Mouse (Mus musculus): ENCODE measurements at regions not wholly inside any gene's neighbourhood (a gene's known extent, or its start where the extent isn't known, plus 50 kb on each side); places are given as distances from the start of the nearest gene placed in this dataset.

DNA sequence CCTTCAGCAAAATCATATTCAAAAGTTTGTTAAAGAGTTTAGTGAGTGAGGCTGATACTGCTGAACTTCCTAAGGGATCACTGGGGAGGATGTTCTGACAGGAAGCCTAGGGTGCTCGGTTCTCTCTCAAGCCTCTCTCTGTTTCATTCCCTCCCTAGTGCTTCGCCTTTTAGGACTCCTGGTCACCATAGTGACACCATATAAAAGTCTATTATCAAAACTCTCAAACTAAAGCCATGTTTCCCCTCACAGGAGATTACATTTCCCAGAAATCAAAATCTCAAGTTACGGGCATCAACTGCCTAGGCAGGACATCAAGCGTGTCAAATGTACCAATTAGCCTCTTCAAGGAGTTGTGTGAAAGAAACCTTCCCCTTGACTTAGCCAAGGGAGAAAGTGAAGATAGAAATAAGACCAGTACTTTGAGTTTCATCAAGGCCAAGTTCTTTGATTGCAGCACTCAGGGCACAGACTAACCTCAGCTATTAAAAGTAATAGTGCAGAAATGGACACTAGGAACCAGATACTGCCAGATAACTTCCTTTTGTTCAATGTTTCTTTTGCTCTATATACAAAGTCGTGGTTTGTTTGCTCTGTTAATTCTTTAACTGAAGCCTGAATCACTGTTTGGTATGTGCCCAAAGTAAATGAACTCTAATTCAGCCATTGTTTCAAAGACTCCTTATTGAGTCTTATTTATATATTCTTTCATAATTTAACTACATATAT, 752.6 kb downstream of the Jrkl start:
- no peak for DNase-seq (ENCODE audit: low read depth, low spot score)

DNA sequence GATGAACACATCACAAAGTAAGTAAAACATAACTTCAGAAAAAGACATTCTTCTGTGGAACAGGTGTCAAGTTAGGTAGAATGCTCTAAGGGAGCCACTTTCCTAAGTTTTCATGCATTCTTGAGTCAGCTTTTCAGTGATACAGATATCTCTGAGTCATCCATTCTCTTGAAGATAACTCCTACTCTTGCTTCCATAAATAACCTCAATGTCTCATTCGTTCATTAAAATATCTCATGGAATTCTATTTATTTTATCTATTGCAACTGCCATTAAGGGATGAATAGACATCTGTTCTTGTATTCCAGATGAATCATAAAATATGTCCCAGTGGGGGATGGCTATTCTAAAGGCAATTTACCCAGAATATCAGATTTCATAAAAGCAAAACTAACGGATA, 787.8 kb downstream of the Jrkl start:
- no peak for DNase-seq (ENCODE audit: low read depth, low spot score)

DNA sequence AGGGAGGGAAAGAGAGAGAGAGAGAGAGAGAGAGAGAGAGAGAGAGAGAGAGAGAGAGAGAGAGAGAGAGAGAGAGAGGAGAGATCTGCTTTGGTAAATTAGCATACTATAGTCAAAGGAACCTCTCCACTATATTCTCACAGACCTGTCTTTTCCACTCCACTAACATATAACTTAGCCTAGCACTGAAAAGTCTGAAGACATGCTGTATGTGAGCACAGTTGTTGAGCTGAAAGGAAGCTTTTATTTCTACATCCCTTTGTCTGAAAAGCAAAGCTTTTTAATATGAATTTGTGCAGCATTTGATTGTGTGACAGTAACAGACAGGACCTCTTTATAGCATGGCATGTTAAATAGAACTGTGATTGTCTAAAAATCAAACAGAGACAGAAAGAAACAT, 788.9 kb downstream of the Jrkl start:
- no peak for DNase-seq (ENCODE audit: low read depth, low spot score)

DNA sequence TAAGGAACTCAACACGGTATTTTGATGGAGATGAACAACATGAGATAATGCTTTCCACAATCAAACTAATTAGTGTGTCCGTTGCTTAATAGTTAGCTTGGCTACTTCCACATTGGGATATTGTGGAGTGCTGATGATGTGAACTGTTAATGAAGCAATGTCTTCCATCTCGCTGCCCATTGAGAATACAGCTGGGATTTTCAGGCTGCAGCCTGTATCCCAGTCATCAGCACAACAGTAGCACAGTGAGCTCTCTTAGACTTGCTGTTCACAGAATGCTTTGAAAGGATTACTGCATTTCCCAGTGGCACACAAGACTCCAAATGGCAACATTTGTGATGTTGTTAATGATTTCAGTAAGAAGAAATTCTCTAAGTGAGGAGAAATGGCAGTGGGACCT, 811.5 kb downstream of the Jrkl start:
- DNase-seq (ENCODE audit: low read depth, low spot score), result no peak

DNA sequence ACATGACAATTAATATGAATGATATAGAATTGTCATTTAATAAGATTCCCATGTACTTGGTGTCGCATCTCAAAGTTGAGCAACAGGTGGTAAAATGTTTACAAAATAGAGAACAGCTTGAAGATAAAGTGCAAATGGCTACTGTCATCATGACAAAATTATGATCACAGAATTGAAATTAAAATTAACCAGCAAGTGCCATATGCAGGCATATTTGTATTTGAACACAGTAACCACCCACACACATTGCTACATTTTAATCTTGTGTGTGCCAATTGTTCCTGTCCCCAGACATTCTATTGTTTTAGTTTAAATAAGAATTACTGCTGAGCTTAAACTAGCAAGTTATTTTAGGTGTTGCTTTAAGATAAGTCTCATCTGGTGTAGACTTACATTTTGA, 823.7 kb downstream of the Jrkl start:
- no peak for DNase-seq (ENCODE audit: low read depth, low spot score)

DNA sequence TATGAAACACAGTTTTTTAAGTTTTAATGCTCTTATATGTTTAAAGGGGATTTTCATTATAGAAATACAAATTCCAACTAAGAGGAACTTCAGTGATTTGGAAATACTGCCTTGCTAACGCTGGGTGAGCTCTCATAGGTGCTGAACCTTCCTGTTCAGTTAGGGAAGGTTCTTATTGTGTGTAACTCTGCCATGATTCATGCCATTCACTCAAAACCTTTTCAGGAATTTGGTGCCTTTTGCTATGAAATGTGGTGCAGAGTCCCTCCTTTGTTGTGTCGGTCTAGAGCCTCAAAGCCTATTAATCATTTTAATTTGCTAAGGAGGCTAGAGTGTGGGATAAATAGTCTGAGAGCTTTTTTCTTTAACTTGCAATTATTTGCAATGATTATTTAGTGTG, 837.1 kb downstream of the Jrkl start:
- DNase-seq (ENCODE audit: low read depth, low spot score), result no peak

DNA sequence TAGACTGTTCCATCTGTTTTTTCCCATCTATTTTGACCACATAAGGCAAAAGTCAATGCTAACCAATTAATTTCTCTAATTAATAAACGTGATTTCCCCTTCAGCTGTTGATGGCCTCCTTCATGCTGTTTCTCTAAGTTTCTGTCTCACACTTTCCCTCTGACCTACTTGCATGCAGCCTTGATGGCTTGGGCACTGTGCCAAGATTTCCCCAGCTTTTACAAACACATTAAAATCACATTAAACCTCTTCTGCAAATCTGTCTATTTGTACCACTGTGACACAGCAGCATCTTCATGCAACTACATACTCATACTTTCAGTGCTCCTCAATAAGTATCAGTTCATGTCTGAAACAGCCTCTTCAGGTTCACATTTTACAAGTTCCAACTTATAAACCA, 841.4 kb downstream of the Jrkl start:
- DNase-seq (ENCODE audit: low read depth, low spot score), result no peak

DNA sequence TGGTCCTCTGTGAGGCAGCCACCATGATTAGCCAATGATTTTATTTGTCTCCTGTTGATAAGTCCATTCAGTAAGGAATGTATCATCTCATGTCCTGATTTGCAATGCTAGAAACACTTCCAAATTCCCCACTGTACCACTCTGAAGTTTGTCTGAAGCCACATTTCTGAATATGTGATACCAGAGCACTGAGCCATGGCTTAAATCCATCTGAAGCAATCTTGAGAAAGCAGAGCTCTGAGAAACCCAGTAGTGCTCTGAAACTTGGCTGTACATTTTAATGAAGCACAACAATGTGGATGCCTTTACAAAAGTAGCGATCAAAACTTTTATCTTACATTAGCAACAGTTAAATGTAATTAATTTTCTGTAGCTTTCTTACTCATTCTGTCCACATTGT, 850.0 kb downstream of the Jrkl start:
- DNase-seq (ENCODE audit: low read depth, low spot score), result no peak

DNA sequence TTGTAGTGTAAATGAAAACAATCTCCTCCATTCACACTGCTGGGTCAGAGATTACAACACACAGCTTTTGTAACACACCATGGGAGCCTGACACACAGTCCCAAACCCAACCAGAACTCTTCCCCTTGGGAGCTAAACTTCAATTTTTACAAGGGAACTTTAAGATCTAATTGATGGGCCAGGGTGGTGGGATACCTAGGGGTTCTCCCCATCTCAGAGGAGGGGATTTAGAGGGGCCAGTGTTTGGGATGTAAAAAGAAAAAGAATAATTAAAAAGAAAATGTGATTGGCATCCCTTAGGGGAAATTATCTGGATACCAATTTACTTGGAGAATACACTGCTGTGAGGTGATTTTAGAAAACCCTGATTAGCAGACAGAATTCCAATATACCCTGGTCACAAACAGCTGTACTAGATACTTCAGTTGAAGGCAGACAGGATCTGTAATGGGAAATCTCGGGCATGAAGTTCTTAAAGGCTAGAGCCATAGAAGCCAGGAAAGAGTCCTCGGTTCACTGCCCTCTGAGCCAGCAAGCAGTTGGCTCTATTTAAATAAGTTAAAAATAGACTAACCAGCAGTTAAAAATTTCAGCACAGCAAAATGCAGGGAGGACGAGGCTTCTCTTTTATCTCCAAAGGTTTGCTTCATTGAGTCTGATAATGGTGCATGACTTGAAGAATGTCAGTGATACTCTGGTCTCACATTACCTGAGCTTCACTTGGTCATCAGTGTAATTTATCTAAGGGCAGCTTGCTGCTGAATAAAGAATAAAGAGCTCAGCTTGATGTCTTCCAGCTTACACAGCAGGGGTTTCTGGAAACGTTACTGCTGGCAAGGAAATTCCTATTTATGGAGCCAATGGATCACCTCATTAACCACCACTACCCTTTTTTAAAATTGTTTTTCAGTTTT, 864.6 kb downstream of the Jrkl start:
- no peak for DNase-seq (ENCODE audit: low read depth, low spot score)

DNA sequence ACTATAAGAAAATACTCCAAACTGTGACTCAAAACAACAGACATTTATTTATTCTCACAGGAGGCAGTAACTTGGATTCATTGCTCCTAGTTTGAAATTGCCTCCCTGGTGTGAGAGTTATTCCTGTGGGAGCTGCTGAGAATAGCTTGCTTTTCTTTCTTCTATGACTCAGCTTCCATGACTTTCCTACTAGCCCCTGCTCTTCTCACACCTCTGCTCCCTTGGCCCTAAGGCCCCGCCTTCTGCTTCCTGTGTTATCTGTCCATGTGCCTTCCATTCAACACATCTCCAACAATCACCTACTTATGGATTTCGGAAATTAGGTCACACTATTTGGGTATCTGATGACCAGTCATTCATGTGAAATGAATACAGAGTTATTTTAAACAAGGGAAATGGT, 865.6 kb downstream of the Jrkl start:
- DNase-seq (ENCODE audit: low read depth, low spot score), result no peak

DNA sequence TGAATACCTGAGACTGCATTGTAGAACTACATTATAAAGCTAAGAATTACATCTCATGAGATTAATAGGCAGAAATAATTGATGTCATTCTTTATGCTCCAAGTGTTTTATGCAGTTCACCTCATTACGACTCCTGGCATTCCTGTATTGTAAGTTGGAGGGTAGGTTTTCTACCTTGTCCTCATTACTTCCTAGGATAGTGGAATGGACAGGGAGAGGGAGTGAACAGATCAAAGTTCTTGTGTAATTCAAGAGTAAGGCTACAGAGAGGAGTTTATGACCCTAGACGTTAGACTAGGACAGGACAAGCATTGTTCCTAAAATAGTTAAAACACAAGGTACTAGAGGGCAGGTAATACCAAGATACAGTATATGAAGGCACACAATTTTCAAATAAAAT, 901.3 kb downstream of the Jrkl start:
- no peak for DNase-seq (ENCODE audit: low read depth, low spot score)

DNA sequence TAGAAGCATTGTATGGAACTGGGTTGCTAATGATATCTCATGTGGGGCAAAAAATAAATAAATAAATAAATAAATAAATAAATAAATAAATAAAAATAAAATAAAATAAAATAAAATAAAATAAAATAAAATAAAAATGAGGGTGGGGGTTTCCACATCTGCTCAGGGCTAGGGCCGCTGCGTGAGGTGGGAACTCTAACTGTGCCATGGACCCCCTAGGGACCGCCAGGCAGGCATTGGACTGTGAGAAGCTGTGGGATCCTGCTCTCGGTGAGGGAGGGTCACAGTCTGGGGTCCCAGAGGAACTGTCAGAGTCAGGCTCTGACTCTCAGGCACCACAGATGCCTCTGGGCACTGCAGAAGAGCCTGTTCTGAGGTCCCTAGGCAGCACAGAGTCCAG, 904.2 kb downstream of the Jrkl start:
- no peak for DNase-seq (ENCODE audit: low read depth, low spot score)

DNA sequence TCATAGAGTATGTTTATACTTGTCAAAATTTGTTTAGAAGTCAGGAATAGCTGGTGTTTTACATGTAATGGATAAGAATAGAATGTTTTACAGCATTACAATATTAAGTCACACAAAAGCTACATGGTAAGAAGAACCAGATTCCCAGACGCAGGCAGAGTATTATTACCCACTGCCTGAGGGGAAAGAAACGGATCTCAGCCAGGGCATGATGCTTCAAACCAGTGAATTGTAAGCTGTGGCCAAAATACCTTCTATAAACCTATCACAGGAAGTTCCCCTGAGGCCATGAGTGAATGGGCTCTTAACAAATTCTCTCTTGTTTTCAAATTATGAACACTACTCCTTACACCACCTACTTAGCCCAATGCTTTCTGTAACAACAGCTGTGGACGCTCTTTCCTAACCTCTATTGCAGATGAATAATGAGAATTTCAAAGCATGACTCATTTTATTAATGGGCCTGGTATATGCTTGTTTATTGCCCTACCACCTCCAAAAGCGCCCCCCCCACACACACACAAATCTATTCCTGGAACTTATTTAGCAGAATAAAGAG, 932.0 kb downstream of the Jrkl start:
- DNase-seq (ENCODE audit: low read depth, low spot score), result peak; percentile 0

DNA sequence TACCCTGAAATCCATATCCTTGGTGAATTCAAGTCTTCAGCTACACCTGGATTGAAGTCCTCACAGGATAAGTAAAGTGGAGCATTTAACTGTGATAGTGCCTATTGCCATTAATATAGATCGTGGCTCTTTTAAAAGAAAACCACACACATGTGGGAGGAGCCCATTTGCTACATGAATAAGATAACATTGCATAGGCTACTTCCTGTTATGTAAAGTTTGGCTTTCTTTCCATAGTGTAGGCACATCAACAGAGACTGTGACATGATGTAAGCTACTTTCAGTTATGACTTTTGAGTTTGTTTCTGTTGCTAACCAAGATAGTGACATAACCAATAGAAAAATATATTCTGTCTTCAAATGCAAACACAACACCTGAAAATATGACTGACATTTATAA, 932.6 kb downstream of the Jrkl start:
- no peak for DNase-seq (ENCODE audit: low read depth, low spot score)

All from embryo, embryonic 11.5 days (tissue).